Mouse (Mus musculus): ENCODE measurements around the gene Dpysl5.

GRCm38 (mm10) chr5:30665360-30665759 lies 46.0 kb upstream of the Dpysl5 start:
- TF ChIP-seq CTCF (IDR thresholded peaks at IDR 0.05; ENCODE audit: extremely low read depth, insufficient read depth, low read length) (no peak), POLR2A (IDR thresholded peaks at IDR 0.05; ENCODE audit: extremely low read depth, insufficient read depth, low read length) (no peak)
